Mouse (Mus musculus) ovary, postnatal 14 days (tissue): ENCODE measurements around the gene 1700123O20Rik.
A peak's percentile ranks its signal among the peaks of the same experiment; 100 is the strongest.

Source experiments
- DNase-seq: peaks from one replicate; pipeline ENCODE4 v3.0.0; 2022; ENCODE audit warnings: low spot score

Gene 1700123O20Rik

DNA sequence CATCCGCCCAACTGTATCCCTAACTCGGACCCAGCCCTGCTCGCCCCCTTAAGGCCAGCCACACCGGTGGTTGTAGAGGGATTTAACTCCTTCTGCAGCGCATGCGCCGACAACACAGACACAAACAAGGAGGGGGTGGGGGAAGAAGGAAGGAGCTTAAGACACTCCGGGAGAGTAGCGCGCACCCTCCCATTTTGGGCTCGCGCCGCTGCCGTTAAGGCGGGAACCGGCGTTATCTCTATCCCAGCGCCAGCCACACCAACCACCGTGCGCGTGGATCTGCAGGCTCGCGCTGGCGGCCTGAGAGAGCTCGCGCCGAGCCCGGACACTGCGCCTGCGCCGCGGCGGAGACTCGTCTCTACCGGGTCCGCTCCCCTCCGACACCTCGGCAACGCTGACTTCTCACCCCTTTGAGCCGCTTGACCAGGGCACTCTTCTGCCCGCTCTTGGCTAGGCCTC is at the start of gene 1700123O20Rik:
1700123O20Rik (plus strand) TSS at position 154 of the 459 bp plus-strand sequence.
- no peak for DNase-seq

GRCm38 (mm10) chr14:54636954-54637353 is 49.1 kb upstream of the 1700123O20Rik start:
- DNase-seq = no peak

GRCm38 (mm10) chr14:54638210-54638609 is 47.8 kb upstream of the 1700123O20Rik start:
- DNase-seq = no peak

DNA sequence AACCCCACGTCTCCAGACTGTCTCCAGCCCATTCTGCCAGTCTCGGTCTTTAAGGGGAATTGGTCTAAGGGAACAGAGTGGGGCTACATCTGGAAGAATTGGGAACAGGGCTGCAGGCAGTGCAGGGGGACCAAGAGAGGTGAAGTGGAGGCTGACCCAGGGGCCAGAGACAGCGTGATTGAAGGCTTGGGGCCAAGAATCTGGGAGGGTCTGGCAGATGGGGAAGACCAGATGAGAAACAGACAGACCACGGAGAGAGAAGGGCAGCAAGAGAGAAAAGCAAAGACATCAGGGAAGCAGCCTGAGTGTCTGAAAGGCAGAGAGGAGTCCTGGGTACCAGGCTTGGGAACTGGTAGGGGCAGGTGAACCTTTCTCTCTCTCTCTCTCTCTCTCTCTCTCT is 45.9 kb upstream of the 1700123O20Rik start:
- no peak for DNase-seq

DNA sequence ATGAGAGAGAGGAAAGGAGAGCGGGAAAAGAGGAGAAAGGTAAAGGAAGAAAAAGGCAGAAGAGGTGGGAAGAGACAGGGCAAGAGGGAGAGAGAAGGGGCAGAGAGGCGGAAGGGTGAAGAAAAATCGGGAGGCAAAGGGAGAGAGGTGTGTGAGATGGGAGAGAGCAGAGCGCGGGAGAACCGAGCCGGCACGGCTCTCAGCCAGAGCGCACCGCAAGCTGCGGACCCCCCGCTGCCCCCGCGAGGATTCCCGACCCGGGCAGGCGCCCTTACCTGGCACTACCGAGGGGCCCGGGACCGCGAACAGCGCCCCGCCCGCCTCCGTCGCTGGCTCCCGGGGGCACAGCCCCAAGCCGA is 45.1 kb upstream of the 1700123O20Rik start, which contains the start of gene Gm17606:
Gm17606 (plus strand) TSS at position 7 of the 359 bp plus-strand sequence.
- no peak for DNase-seq

- peak; percentile 85 for DNase-seq
Measured at GRCm38 (mm10) chr14:54641305-54641969, 44.6 kb upstream of the 1700123O20Rik start, which contains the start of gene Cdh24. Gene Cdh24, minus strand, starts transcription at chr14:54641364.

DNA sequence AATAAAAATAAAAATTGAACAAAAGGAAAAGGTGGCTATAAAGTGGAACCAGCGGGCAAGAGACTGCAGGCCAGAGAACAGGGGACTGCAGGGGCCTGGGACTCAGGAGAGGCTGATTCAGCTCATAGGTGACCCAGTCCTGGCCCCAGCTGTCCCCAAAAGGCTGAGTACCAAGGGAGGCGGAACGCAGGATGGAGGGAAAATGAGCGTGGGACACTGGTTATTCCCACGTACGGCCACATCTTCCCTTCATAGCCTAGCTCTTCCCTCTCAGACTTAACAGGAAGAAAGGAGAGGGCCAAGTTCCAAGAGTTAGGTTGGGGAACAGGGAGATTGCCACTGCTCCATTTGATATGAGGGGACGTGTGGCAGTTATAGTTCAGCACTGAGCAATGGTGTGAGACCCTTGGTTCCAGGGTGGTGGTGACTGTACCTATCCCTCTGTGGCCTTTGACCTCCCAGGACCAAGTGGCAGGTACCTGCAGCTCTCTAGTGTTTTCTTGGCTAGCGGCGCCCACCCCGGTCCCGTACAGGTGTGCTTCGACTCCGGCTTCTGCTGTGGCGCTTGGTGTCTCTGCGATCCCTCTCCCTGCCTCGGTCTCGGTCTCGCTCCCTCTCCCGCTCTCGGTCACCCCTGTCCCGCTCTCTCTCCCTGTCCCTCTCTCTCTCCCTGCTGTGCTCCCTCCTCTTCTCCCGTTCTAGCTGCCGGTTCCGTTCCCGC is 43.6 kb upstream of the 1700123O20Rik start:
- DNase-seq = no peak

DNA sequence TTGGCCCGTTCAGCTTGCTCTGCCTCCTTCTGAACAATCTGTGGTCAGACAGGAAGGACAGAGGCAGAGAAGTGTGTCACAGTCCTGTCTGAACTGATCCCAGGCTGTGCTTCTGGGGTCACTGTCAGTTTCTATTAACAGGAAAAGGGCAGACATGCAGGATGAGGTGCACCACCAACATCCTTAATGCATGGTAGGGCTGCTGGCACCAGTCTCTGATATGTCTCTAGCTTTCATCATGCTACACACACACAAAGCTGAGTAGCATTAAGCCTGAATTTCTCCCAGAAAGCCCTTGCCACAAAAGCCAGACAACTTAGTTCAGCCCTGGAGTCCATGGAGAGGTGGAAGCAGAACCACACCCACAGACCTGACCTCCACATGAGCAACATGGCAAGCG is 43.0 kb upstream of the 1700123O20Rik start:
- no peak for DNase-seq

- no peak for DNase-seq
Measured at GRCm38 (mm10) chr14:54644294-54644693, 41.7 kb upstream of the 1700123O20Rik start.

- DNase-seq = no peak
Measured at GRCm38 (mm10) chr14:54646455-54646854, 39.6 kb upstream of the 1700123O20Rik start.

GRCm38 (mm10) chr14:54646898-54647636 is 38.9 kb upstream of the 1700123O20Rik start:
- no peak for DNase-seq

- no peak for DNase-seq
Measured at GRCm38 (mm10) chr14:54647900-54648299, 38.1 kb upstream of the 1700123O20Rik start.

- peak; percentile 79 for DNase-seq
Measured at GRCm38 (mm10) chr14:54650621-54651454, 35.2 kb upstream of the 1700123O20Rik start.

DNA sequence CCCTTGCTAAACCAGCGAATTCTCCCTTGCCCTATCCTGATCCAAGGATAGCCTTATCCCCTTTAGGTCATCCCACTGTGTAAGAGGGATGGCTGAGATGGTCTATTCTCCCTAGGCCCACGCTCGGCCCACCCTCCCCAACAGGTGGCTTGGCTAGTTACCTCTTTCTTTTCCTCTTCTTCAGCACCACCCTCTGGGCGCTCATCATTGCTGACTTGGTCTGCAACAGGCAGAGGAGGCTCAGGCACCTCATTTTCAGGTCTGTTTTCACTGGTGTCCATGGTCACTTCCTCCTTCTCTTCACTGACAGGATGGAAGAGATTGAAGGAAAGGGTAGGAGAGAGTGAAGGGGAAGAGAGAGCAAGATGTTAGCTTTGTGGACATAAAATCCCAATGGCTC is 34.5 kb upstream of the 1700123O20Rik start:
- DNase-seq = no peak

DNA sequence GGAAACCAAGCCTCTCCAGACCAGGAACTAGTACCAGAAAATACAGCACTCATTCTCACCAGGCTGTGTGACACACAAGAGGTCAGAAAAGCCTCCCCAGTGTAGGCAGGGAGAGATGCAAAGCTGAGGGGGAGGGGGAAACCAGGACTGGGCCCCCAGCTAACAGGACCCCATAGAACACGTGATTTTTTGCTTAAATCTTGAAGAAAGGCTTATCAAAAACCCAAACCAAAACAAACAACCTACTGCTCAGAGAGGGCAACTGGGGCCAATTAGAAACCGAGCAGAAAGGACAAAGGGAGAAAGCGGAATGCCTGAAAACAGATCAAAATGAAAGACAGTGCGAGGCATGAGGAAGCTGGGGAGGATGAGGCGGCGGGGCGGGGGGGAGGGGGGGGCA is 33.2 kb upstream of the 1700123O20Rik start:
- no peak for DNase-seq

- peak; percentile 76 for DNase-seq
Measured at GRCm38 (mm10) chr14:54653496-54653895, 32.5 kb upstream of the 1700123O20Rik start.

DNA sequence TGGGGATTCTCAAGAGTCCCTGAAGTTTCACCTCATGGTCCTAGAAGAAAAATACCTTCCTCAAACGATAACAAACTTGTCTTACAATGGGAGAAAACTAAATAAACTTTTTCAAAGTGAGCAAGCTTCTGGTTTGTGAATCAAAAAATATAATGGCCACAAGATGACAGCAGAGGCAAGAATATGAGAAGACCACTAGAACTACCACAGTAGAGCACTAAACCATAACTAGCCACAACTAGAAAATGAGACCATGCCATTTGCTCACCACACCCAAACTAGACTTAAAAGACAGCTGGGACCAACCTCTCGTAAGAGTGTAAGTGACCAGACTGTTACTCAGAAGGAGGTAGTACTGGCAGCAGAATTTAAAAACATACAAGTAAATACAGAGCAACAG is 26.0 kb upstream of the 1700123O20Rik start:
- DNase-seq = no peak

DNA sequence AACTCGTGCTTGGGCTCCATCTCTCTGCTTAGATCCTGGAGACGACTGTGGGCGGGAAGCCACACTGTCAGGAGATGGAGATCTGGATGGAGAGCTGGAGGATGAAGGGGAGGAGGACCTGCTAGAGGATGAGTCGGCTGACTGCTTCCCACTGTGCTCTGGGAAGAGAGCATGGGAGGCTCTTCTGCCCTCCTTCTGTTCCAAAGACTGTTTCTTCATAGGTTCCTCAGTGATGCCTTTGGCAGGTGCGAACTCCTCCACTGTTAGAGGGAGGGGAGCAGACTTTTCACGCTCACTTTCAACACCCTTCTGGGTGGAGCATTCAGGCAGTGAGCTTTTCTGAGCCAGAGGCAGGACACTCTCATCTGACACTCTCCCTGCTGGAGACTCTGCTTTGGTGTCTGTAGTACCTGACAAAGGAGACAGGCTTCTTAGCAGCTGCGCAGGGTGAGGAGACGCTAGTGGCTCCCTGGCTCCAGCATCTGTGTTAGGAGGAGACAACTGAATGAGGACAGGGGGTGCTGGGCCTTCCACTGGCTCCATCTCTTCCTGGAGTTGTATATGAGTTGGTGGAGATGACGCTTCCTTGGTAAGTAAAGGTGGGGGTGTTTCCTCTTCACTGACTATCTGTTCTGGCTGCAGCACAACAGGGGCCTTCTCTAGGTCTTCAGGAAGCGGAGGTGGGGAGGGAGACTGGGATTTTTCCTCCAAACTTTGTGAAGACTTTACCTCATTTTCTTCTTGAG is 21.4 kb upstream of the 1700123O20Rik start:
- no peak for DNase-seq

DNA sequence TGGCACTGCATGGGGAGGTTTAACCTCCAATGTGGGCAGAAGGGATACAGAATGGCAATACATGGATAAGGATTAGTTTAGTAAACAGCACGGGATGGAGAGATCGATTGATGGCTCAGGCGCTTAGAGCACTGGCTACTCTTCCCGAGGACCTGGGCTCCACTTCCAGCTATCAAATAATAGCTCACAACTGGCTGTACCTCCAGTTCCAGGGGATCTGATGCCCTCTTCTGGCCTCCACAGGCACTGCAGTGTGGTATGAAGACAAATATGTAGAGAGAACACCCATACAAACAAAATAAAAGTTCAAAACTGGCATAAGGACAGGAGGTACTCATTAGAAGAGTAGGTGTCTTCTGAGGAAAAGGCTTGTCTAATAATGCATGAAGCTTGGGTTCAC is 16.6 kb upstream of the 1700123O20Rik start:
- peak; percentile 29 for DNase-seq

DNA sequence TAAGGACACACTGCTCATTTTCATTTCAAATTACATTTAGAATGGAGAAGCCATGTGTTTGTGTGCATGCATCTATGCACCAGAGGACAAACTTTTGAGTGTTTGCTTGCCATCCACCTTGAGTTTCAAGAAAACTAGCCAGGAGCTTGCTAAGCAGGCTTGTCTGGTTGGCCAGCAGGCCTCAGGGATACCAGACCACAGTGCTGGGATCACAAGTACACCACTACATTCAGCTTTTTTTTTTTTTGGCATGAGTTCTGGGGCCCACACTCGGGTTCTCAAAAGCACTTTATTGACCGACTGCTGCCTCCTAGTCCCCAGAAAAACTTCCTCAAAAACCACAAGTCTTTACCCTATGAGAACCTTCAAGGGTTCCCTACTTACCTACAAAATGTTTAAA is 11.7 kb upstream of the 1700123O20Rik start:
- no peak for DNase-seq

GRCm38 (mm10) chr14:54676290-54676689 is 9.7 kb upstream of the 1700123O20Rik start:
- no peak for DNase-seq
